Mouse (Mus musculus) layer of hippocampus, adult 8-10 months (tissue): ENCODE data around the gene Sh3bgrl2. TPM values are rescaled to one million over a fixed set of nuclear protein-coding genes. Genes with fewer than 3 reads are reported as not detected.
A peak's percentile ranks its signal among the peaks of the same experiment; 100 is the strongest.

Source experiments
- DNase-seq, 2 experiments: peaks; one replicate each; pipeline ENCODE4 v3.0.0; 2022; ENCODE audit warnings: low spot score in 2 of 2
- total RNA-seq, 4 experiments: library from RNA; stranded (reverse); gene quantifications; 2 replicates each; pipeline ENCODE4 v1.2.4; 2022

Sh3bgrl2 gene
- total RNA-seq, 4 experiments from 2014 or later, result 31.1 to 33.7 (median 31.4) TPM

DNA sequence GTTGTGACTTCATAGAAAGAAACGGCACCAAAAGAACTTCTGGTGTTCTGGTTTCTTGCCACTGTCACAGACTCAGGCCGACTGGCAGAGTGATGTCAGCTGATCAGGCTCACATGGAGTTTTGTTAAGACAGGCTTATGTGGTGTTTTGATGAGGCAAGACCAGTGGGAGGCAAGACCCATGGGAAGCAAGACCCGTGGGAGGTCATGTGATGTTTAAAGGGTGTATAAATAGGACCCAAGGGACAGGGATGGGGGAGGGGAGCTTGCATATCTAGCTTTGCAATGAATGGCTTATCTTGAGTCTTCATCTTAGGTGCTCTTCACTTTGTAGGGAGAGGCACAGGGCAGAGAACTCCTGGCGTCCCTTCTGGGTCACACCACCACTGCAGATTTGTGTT lies 118.9 kb downstream of the Sh3bgrl2 start:
- no peak for DNase-seq

DNA sequence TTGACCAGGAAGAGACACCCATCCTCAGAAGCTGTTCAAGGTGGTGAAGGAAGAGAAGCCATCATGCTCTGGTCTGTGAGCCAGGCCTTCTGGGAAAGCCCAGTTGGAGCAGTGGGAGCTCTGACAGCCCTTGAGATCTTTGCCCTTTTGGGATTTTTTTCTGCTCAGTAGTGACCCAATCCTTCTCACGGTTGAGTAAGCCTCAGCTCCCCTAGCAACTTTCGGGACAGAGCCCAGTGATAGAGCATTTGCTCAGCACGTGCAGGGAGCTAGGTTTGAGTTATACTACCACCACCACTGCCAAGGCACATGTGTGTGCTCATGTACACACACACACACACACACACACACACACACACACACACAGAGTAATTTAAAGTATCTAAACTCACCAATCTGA lies 131.5 kb downstream of the Sh3bgrl2 start:
- no peak for DNase-seq

DNA sequence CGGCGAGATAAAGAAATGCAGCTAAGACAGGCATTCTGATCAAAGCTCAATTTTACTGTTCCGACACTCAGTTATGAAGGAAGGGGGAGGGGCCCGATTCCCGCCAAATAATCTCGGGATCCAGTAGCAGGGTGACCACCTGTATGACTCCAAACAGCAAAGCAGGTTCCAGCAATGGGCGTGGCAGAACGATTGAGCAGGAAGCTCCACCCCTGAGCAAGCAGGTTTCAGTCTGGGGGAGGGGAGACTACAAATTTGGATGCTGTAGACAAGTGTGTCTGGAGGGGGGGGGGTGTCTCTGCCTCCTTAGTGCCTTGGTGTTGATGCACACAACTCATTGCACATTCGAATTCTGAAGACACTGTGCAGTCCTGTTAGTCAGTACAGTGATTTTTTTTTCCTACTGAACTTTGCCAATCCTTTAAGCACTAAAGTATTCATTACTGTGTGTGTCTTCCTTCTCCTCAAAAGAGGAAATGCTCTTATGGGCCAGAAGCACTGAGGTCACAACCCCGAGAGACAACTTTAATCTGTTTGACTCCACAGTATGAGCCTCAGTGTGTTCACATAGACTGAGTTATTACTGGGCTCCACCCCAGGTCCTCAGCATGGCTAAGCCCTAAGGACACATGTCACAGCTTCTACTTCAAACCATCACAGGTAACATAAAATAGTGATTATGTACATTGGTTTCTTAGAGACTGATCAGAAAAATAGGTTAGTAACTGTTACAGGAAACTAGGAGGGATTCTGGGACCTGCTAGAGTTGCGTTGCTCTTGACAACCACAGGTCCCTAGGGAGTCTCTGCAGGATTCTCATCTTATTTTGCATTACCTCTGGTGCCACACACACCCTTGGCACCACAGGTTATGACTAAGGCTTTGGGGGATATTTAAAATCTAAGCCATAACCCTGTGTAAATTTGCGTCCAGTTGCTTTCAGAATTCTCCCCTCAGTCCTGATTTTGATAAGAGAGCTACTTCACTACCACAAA lies 133.8 kb downstream of the Sh3bgrl2 start:
- no peak for DNase-seq

DNA sequence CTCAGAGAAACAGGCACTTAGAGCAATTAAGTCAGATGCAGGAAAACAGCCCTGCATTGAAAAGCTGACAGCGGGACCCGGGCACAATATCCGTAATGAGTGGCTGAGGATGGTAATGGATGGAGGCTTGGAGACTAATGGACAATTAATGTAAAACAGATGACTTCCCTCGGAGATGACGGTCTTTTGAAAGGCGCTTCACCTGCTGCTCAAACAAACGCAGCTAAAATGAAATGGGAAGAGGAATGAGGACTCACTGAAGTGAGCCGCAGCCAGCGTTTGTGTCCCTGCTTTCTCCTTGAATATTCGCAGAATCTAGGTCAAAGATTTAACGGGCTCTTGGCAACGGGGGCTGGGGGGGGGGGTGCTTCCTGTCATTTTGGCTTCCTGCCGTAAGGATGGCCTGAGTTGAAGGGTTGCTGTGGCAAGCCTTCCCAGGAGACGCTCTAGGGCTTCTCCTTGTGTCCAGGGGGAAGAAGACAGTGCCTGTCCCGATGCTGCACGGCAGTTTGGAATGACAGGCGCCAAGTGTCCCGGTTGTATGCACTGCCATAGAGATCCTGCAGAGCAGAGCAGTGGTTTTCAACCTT lies 138.5 kb downstream of the Sh3bgrl2 start:
- peak; percentile 34 to 43 for DNase-seq

DNA sequence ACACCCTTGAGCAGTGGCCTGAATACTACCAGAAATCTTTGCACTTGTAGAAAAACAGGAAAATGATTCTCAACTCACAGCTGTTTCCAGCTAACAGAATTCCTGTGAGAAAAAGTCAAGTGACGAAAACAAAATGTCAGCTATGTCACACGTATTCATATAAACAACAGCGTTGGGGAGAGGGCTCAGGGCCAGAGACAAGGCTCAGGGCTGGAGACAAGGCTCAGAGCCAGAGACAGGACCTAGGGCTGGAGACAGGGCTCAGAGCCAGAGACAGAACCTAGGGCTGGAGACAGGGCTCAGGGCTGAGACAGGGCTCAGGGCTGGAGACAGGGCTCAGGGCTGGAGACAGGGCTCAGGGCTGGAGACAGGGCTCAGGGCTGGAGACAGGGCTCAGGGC lies 139.8 kb downstream of the Sh3bgrl2 start:
- DNase-seq, result no peak

Other genes with a start within 250 kb of the Sh3bgrl2 start
- gene Lca5, start 107.2 kb upstream of the Sh3bgrl2 start, total RNA-seq, result 10 to 100 TPM; 13.6 to 14.9 (median 14.3) TPM